Mouse (Mus musculus) regulatory T cell (primary cell): ENCODE measurements around the gene Gm3573.
"Not testable (repeated sequence)": the region's sequence is repeated elsewhere in the genome, so short reads cannot be mapped to it uniquely, and the experiment has no call there.

Source experiments
- in situ Hi-C: fragments of 300-600 bp; cut with MboI, MseI; formaldehyde crosslinking; loops from one replicate; pipeline ENCODE4 v1.15.1; 2025; ENCODE audit warnings: high pct_unique_total_duplicates

Gene Gm3573

DNA sequence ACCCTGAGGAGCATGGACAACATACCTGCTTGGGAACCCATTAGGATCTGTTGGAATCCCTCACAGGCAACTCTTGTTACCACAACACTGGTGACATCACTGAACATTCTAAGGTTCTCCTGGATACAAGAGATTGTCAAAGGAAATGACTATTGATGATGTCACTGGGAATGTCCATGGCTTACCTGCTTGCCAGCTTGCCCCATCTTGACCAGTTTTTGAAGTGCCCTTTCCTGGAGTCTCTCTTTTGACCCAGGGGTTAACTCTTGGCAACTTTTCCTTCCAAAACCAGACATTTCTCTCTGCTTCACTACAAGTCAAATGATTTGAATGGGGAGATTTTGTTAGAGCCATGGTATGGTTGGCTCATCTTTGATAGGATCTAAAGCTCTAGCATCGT is at the start of gene Gm3573:
Gene Gm3573, minus strand, starts transcription at position 101 of the 400 bp plus-strand sequence.
- in situ Hi-C loops = loop anchor here (25.0 kb wide), 1 partner anchor 228 kb away; the partner anchor contains the start of gene Gm6401

DNA sequence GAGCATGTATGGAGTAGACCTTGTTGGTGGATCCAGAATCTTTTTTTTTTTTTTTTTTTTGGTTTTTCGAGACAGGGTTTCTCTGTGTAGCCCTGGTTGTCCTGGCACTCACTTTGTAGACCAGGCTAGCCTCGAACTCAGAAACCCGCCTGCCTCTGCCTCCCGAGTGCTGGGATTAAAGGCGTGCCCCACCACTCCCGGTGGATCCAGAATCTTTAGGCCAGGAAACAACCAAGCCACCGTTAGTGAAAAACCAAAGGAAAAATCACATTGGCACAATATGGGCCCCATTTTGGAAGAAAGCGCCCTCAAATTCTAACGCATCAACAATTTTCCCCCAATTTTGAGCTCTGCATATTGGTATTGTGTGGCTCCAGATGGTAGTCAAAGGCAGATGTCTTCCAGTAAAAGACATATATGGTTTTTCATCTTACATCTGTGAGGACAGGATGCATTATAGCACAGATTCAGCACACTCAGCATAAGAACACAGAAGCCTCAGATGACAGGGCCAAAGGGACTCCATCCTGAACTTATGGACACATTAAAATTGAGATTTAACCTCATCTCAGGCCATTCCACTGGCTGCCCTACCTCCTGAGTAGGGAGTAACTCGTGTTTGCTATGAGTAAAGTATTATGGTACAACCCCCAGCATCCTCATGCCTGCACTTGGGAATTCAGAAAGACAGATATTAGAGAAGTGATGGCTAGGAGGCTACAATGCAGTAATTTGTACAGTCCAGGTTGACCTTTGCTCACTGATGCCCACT is 26.4 kb upstream of the Gm3573 start:
- in situ Hi-C loops = loop anchor here (10.0 kb wide), 1 partner anchor 702 kb away; no protein-coding TSS in a partner anchor

DNA sequence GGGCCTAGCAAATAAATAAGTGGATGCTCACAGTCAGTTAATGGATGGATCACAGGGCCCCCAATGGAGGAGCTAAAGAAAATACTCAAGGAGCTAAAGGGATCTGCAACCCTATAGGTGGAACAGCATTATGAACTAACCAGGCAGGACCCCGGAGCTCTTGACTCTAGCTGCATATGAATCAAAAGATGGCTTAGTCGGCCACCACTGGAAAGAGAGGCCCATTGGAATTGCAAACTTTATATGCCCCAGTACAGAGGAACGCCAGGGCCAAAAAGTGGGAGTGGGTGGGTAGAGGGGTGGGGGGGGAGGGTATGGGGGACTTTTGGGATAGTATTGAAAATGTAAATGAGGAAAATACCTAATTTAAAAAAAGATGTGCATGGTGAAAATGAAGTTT is 6.7 kb downstream of the Gm3573 start:
- in situ Hi-C loops = loop anchor here (5.0 to 25.0 kb wide), 5 partner anchors 222 to 1421 kb away; partner anchors contain the start of genes Gm10375, Gm3486, Gm3676 and Gm6401

DNA sequence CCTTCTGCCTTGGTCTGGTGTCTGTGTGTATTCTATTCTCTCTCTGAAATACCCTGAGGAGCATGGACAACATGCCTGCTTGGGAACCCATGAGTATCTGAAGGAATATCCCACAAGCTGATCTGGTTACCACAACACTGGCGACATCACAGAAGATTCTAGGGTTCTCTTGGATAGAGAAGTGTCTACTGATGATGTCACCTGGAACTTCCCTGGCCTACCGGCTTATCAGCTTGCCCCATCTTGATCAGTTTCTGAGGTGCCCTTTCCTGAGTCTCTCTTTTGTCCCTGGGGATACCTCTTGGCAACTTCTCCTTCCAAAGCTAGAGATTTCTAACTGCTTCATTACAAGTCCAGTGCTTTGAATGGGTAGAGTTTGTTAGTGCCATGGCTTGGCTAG is 28.1 kb downstream of the Gm3573 start, which contains the start of gene Gm17027:
Gene Gm17027, minus strand, starts transcription at position 101 of the 400 bp plus-strand sequence.
- in situ Hi-C loops = not testable (repeated sequence)
